Mouse (Mus musculus): ENCODE measurements around the gene Oma1. TPM values are rescaled to one million over a fixed set of nuclear protein-coding genes. Genes with fewer than 3 reads are reported as not detected.

Gene Oma1
- polyA plus RNA-seq, 1 experiment = 7.2 TPM

DNA sequence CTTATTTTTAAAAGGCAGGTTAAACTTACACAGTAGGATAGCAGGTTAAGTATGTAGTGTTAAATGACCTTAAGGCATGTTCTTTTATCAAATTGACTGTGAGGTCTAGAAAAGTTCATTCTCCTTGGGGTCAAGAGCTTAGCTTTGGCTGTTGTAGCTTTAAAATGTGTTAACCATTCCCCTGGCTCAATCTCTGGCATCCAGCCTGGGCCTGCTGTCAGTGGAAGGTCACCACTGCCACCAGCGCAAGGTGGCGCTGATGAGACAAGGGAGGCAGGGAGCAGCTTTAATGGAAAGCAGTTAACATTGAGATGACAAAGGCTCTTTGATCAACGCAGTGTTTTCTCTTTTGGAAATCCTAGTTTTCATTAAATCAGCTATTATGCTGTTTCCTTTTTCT, 13.4 kb downstream of the Oma1 start:
- Histone ChIP-seq H3K27me3 (ENCODE audit: control insufficient read depth, insufficient read depth, insufficient read length) (no peaks in the 10 kb centered on the region), H3K79me2 (ENCODE audit: control insufficient read depth, insufficient read depth) (no peaks in the 10 kb centered on the region), H3K4me3 (no peak overlapping the region), H3K36me3 (ENCODE audit: control insufficient read depth, insufficient read depth) (no peaks in the 10 kb centered on the region), H3ac (ENCODE audit: control insufficient read depth, insufficient read length) (no peak overlapping the region), H3K4me2 (ENCODE audit: low read depth) (no peak overlapping the region)
- TF ChIP-seq REST (IDR thresholded peaks at IDR 0.05; ENCODE audit: insufficient read depth, insufficient read length) (no peak), TCF3 (IDR thresholded peaks at IDR 0.05; ENCODE audit: insufficient read length, low read depth) (no peak), POLR2A (IDR thresholded peaks at IDR 0.05; ENCODE audit: insufficient read length, low read depth) (no peak), SRF (IDR thresholded peaks at IDR 0.05; ENCODE audit: control insufficient read depth, insufficient read length, low read depth) (no peak), POLR2AphosphoS2 (IDR thresholded peaks at IDR 0.05; ENCODE audit: insufficient read length, low read depth) (no peak), CEBPB (IDR thresholded peaks at IDR 0.05; ENCODE audit: insufficient read depth, poor library complexity, severe bottlenecking) (no peak)

DNA sequence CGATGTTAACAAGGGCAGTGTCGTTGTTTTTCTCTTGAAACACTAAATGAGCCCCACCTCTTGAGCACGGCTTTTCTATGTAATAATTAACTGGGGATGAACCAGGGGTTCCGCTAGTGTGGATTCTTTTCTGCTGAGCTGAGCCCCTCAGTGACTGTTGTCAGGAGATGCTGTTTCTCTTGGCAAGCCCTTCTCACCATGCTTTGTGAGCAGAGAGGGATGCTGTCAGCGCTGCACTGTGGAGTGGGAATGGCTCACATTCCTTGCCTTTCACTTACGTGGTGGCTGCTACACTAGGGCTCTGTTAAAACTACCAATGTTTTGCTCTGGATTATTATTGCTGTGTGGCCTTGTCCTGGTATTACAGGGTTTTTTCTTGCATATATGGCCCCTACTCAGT, 15.7 kb downstream of the Oma1 start:
- Histone ChIP-seq H3K36me3 (ENCODE audit: control insufficient read depth, insufficient read depth) (peaks cover 6% of the 10 kb centered on the region), H3K4me3 (no peak overlapping the region), H3K79me2 (ENCODE audit: control insufficient read depth, insufficient read depth) (no peaks in the 10 kb centered on the region), H3ac (ENCODE audit: control insufficient read depth, insufficient read length) (no peak overlapping the region), H3K27me3 (ENCODE audit: control insufficient read depth, insufficient read depth, insufficient read length) (no peaks in the 10 kb centered on the region), H3K4me2 (ENCODE audit: low read depth) (no peak overlapping the region)
- TF ChIP-seq CEBPB (IDR thresholded peaks at IDR 0.05; ENCODE audit: insufficient read depth, poor library complexity, severe bottlenecking) (no peak), MYOD1 (IDR thresholded peaks at IDR 0.05; ENCODE audit: control insufficient read depth in 1 of 3, insufficient read length in 2 of 3, low read depth in 2 of 3) (no peak), TCF12 (IDR thresholded peaks at IDR 0.05; ENCODE audit: insufficient read depth, poor library complexity, severe bottlenecking) (no peak), POLR2A (IDR thresholded peaks at IDR 0.05; ENCODE audit: insufficient read length, low read depth) (no peak), E2F4 (IDR thresholded peaks at IDR 0.05; ENCODE audit: insufficient read depth) (no peak), REST (IDR thresholded peaks at IDR 0.05; ENCODE audit: insufficient read depth, insufficient read length) (no peak)

GRCm38 (mm10) chr4:103335134-103335533, 21.5 kb downstream of the Oma1 start:
- H3K4me3 ChIP-seq = no peak overlapping the region
- no peak for TF ChIP-seq E2F4 (IDR thresholded peaks at IDR 0.05; ENCODE audit: insufficient read depth)
- TF ChIP-seq TCF3 (IDR thresholded peaks at IDR 0.05; ENCODE audit: insufficient read length, low read depth) = no peak
- TF ChIP-seq POLR2A (IDR thresholded peaks at IDR 0.05; ENCODE audit: insufficient read length, low read depth) = no peak
- TF ChIP-seq CEBPB (IDR thresholded peaks at IDR 0.05; ENCODE audit: insufficient read depth, poor library complexity, severe bottlenecking) = no peak
- no peak for TF ChIP-seq MYOG (IDR thresholded peaks at IDR 0.05; ENCODE audit: control insufficient read depth in 1 of 3, insufficient read depth in 1 of 3, insufficient read length in 2 of 3, low read depth in 2 of 3)
- TF ChIP-seq SRF (IDR thresholded peaks at IDR 0.05; ENCODE audit: control insufficient read depth, insufficient read length, low read depth) = no peak
- TF ChIP-seq REST (IDR thresholded peaks at IDR 0.05; ENCODE audit: insufficient read depth, insufficient read length) = no peak
- no peak for TF ChIP-seq TCF12 (IDR thresholded peaks at IDR 0.05; ENCODE audit: insufficient read depth, poor library complexity, severe bottlenecking)
- no peak for TF ChIP-seq USF1 (IDR thresholded peaks at IDR 0.05; ENCODE audit: low read depth)
- TF ChIP-seq MYOD1 (IDR thresholded peaks at IDR 0.05; ENCODE audit: control insufficient read depth in 1 of 3, insufficient read length in 2 of 3, low read depth in 2 of 3) = no peak
- TF ChIP-seq MAX (IDR thresholded peaks at IDR 0.05; ENCODE audit: low read depth) = no peak
- TF ChIP-seq POLR2AphosphoS2 (IDR thresholded peaks at IDR 0.05; ENCODE audit: insufficient read length, low read depth) = no peak
- peaks cover 6% of the 10 kb centered on the region for H3K36me3 ChIP-seq (ENCODE audit: control insufficient read depth, insufficient read depth)
- H3K4me2 ChIP-seq (ENCODE audit: low read depth) = no peak overlapping the region
- no peak overlapping the region for H3ac ChIP-seq (ENCODE audit: control insufficient read depth, insufficient read length)
- no peaks in the 10 kb centered on the region for H3K79me2 ChIP-seq (ENCODE audit: control insufficient read depth, insufficient read depth)
- H3K27me3 ChIP-seq (ENCODE audit: control insufficient read depth, insufficient read depth, insufficient read length) = no peaks in the 10 kb centered on the region

GRCm38 (mm10) chr4:103340726-103341125, 27.1 kb downstream of the Oma1 start:
- no peak overlapping the region for H3ac ChIP-seq (ENCODE audit: control insufficient read depth, insufficient read length)
- H3K27me3 ChIP-seq (ENCODE audit: control insufficient read depth, insufficient read depth, insufficient read length) = no peaks in the 10 kb centered on the region
- no peak overlapping the region for H3K4me3 ChIP-seq
- no peaks in the 10 kb centered on the region for H3K36me3 ChIP-seq (ENCODE audit: control insufficient read depth, insufficient read depth)
- TF ChIP-seq POLR2AphosphoS2 (IDR thresholded peaks at IDR 0.05; ENCODE audit: insufficient read length, low read depth) (no peak), SRF (IDR thresholded peaks at IDR 0.05; ENCODE audit: control insufficient read depth, insufficient read length, low read depth) (no peak), MYOD1 (IDR thresholded peaks at IDR 0.05; ENCODE audit: control insufficient read depth in 1 of 3, insufficient read length in 2 of 3, low read depth in 2 of 3) (no peak), USF1 (IDR thresholded peaks at IDR 0.05; ENCODE audit: low read depth) (no peak), E2F4 (IDR thresholded peaks at IDR 0.05; ENCODE audit: insufficient read depth) (no peak), MAX (IDR thresholded peaks at IDR 0.05; ENCODE audit: low read depth) (no peak), POLR2A (IDR thresholded peaks at IDR 0.05; ENCODE audit: insufficient read length, low read depth) (no peak), REST (IDR thresholded peaks at IDR 0.05; ENCODE audit: insufficient read depth, insufficient read length) (no peak), TCF12 (IDR thresholded peaks at IDR 0.05; ENCODE audit: insufficient read depth, poor library complexity, severe bottlenecking) (no peak), CEBPB (IDR thresholded peaks at IDR 0.05; ENCODE audit: insufficient read depth, poor library complexity, severe bottlenecking) (no peak), MYOG (IDR thresholded peaks at IDR 0.05; ENCODE audit: control insufficient read depth in 1 of 3, insufficient read depth in 1 of 3, insufficient read length in 2 of 3, low read depth in 2 of 3) (no peak)
- no peak overlapping the region for H3K4me2 ChIP-seq (ENCODE audit: low read depth)
- H3K79me2 ChIP-seq (ENCODE audit: control insufficient read depth, insufficient read depth) = no peaks in the 10 kb centered on the region

DNA sequence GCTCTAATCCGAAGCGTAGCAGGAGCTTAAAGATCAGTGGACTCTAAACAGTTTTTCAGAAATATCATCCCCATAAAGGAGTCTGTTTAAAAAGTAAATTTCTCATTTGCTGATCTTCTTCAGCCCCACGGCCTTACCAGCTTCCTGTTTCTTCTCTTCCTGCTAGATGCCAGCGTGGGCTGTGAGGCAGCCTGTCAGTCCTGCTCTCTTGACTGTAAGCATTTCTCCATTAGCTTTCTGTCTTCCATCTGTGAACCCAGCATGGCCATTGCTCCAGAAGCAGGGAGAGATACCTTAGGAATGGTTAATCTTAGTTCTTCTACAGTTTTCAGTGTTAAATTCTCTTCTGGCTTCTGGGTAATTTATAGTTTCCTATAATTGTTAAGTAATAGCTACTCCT, 28.0 kb downstream of the Oma1 start:
- Histone ChIP-seq H3ac (ENCODE audit: control insufficient read depth, insufficient read length) (no peak overlapping the region), H3K79me2 (ENCODE audit: control insufficient read depth, insufficient read depth) (no peaks in the 10 kb centered on the region), H3K36me3 (ENCODE audit: control insufficient read depth, insufficient read depth) (no peaks in the 10 kb centered on the region), H3K27me3 (ENCODE audit: control insufficient read depth, insufficient read depth, insufficient read length) (no peaks in the 10 kb centered on the region), H3K4me3 (no peak overlapping the region), H3K4me2 (ENCODE audit: low read depth) (no peak overlapping the region)
- no peak for TF ChIP-seq MAX (IDR thresholded peaks at IDR 0.05; ENCODE audit: low read depth)
- TF ChIP-seq TCF12 (IDR thresholded peaks at IDR 0.05; ENCODE audit: insufficient read depth, poor library complexity, severe bottlenecking) = no peak
- TF ChIP-seq TCF3 (IDR thresholded peaks at IDR 0.05; ENCODE audit: insufficient read length, low read depth) = no peak
- no peak for TF ChIP-seq SRF (IDR thresholded peaks at IDR 0.05; ENCODE audit: control insufficient read depth, insufficient read length, low read depth)

Data from myocyte (in vitro differentiated cells).